Mouse (Mus musculus) liver, postnatal 0 days (tissue): ENCODE measurements around the gene Eif3d.

Source experiments
- CTCF ChIP-seq: sonication (generic); IDR thresholded peaks from 2 replicates; pipeline ENCODE4 v1.5.1; 2016; ENCODE audit warnings: antibody characterized with exemption, low read depth
- EP300 ChIP-seq: IDR thresholded peaks from 2 replicates; pipeline ENCODE4 v1.6.1; 2016; ENCODE audit warnings: antibody characterized with exemption, low read depth, mild to moderate bottlenecking

DNA sequence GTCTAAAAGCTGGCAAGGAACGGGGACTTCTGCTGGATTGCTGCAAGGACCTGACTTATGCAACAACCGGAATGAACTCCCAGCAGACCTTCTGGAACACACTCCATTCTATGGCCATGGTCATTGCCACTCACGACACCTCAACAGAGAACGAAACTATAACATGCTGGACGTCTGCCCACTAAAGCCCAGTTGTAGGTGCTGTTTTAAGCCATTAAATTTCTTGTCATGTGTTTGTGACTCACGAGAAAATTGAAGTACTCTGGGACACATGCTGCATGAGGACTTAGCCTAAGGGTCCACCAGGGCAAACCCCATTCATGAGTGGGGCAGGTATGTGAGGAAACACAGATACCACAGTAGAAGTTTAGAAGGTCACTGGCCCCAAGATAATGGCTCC is 9.9 kb downstream of the Eif3d start:
- TF ChIP-seq CTCF (no peak), EP300 (no peak)
